Mouse (Mus musculus) stomach, postnatal 0 days (tissue): ENCODE measurements at regions not wholly inside any gene's neighbourhood (a gene's known extent, or its start where the extent isn't known, plus 50 kb on each side); places are given as distances from the start of the nearest gene placed in this dataset.

Experiments used
- CTCF ChIP-seq: IDR thresholded peaks from 2 replicates; pipeline ENCODE4 v1.5.1; 2016; ENCODE audit warnings: antibody characterized with exemption, low read depth, mild to moderate bottlenecking, moderate library complexity
- EP300 ChIP-seq: optimal IDR thresholded peaks from 2 replicates; pipeline ENCODE3; 2016; ENCODE audit warnings: antibody characterized with exemption

DNA sequence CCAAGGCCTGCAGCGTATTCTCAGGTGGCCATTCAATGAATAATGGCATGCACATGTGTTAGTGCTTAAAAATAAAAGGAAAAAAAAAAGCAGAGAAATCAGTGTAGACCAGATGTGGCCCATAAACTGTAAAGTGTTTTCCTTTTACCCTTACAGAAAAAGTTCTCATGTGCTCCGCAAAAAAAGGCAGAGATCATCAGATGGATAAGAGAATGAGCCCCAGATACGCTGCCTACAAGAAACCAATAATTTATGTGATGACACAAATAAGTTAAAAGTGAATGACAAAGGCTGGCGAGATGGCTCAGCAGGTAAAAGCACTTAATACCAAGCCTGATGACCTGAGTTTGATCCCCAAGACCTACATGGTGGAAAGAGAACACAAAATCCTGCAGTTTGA lies 70.5 kb upstream of the Eln start:
- TF ChIP-seq CTCF (no peak), EP300 (no peak)
